Mouse (Mus musculus): ENCODE data around the gene Sapcd2. TPM values are rescaled to one million over a fixed set of nuclear protein-coding genes. Genes with fewer than 3 reads are reported as not detected.

Sapcd2 gene
- not detected for total RNA-seq (2021)
- 0.20 and 0.26 TPM in 2 replicates for polyA plus RNA-seq (2012; rRNA removed)
- long read RNA-seq: 0 reads

DNA sequence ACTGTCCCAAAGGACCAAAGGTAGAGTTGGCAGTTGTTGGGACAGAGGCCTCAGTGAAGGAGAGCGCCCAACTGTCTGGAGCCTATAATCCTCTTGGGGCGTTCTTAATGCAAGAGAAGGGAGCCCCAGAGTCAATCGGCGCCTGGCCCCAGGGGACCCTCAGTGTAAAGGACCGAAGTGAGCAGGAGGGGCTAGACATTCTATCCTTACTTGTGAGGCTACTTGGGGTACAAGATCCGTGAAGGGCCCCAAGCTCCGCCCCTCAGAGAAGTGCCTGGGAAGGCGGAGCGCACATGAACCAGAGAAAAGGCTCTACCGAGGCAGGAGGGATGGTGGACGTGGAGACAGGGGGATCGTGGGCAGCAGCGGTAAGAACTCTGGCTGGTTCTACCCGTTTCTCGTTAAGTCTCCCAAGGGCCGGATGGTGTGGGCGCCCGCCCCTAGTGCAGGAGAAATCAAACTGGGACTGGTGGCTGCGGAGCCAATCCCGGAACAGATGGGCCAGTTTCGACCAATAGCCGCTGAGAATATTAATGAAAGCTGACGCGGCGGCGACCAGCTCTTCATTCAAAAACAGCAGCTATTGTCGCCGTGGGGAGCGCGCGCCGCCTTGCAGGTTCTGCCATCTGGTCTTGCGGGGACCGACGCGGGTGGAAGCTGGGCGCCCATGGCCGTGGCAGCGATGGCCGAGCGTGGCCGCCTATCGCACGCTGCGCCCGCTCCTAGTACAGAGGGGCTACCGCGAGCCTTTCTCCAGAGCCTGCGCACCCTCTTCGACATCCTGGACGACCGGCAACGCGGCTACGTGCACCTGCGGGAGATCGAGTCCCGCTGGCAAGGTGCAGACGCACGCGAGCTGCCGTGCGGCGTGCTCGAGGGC is at the start of gene Sapcd2:
Sapcd2 (plus strand) TSS at position 558 of the 880 bp plus-strand sequence.
- no peaks in the 10 kb centered on the region for H3K79me2 ChIP-seq (replicated peaks; ENCODE audit: control insufficient read depth, insufficient read depth, low read length)
- WGBS: 2% methylated on average over 65 of the region's 65 CpGs
- DNase-seq: peak; percentile 83 to 89
- TF ChIP-seq POLR2A (IDR thresholded peaks at IDR 0.05; ENCODE audit: insufficient read depth, low read depth, low read length): no peak
- peak; percentile 6; the same call in 1 of the 2 replicates for TF ChIP-seq CTCF (IDR thresholded peaks at IDR 0.05)
- 0 out of 2 replicates have a peak within 1 kb of the TSS, but pooled peaks have one; percentile 3 for H3K27ac ChIP-seq
- intact Hi-C loops (cut with DNase I): no loop called here
- H3K4me3 ChIP-seq: peak within 1 kb of the TSS; percentile 55
- no peaks in the 10 kb centered on the region for H3K4me1 ChIP-seq (ENCODE audit: control insufficient read depth, insufficient read depth, low read length)
- H3K27me3 ChIP-seq (ENCODE audit: control insufficient read depth, insufficient read depth, low read length): peaks cover 1% of the 10 kb centered on the region; the same call in 1 of the 2 replicates
- H3K36me3 ChIP-seq (ENCODE audit: control insufficient read depth, insufficient read depth, low read length): no peaks in the 10 kb centered on the region
- H3K9ac ChIP-seq (ENCODE audit: low read depth, low read length): peak within 1 kb of the TSS; percentile 57

DNA sequence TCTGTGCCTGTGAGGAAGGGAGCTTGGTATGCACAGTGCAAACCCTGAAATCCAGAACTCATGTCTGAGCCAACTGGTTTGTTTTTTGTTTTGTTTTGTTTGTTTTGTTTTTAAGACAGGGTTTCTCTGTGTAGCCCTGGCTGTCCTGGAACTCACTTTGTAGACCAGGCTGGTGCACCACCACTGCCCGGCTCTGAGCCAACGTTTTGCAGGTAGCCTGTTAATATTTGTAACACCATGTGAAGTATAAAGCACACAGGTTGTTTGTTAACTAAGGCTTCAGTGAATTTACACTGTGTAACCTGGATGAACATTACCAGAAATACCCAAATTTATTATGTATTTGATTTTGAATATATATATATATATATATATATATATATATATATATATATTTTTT is 46.1 kb upstream of the Sapcd2 start:
- H3K9ac ChIP-seq (ENCODE audit: low read depth, low read length): no peak overlapping the region
- no peak for TF ChIP-seq CTCF (IDR thresholded peaks at IDR 0.05)
- TF ChIP-seq EP300 (IDR thresholded peaks at IDR 0.05; ENCODE audit: insufficient read depth, low read depth, low read length): no peak
- no peak for TF ChIP-seq POLR2A (IDR thresholded peaks at IDR 0.05; ENCODE audit: insufficient read depth, low read depth, low read length)
- H3K79me2 ChIP-seq (replicated peaks; ENCODE audit: control insufficient read depth, insufficient read depth, low read length): no peaks in the 10 kb centered on the region
- 71% methylated on average over 2 of the region's 2 CpGs for WGBS
- no peaks in the 10 kb centered on the region for H3K36me3 ChIP-seq (ENCODE audit: control insufficient read depth, insufficient read depth, low read length)
- no peaks in the 10 kb centered on the region for H3K27me3 ChIP-seq (ENCODE audit: control insufficient read depth, insufficient read depth, low read length)
- no peak overlapping the region for H3K4me3 ChIP-seq
- no peak overlapping the region for H3K27ac ChIP-seq
- H3K4me1 ChIP-seq (ENCODE audit: control insufficient read depth, insufficient read depth, low read length): no peaks in the 10 kb centered on the region
- intact Hi-C loops (cut with DNase I): no loop called here
- no peak for DNase-seq

DNA sequence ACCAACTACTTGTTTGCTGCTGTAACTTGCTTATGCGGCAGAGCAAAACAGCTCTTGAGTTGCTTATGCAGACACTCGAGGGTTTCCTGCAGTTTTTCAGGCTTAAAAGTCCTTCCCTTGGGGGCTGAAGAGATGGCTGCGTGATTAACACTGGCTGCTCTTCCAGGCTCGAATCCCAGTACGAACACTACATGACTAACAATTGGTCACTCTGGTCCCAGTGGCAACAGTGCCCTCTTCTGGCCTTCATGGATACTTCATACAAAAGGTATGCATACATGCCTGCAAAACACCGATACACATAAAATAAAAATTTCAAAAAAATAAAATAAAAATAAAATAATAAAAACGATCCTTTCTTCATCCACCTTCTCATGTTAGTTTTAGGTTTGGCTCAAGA is 43.7 kb upstream of the Sapcd2 start:
- Histone ChIP-seq H3K4me1 (ENCODE audit: control insufficient read depth, insufficient read depth, low read length) (peaks cover 5% of the 10 kb centered on the region), H3K9ac (ENCODE audit: low read depth, low read length) (no peak overlapping the region), H3K27ac (no peak overlapping the region), H3K79me2 (replicated peaks; ENCODE audit: control insufficient read depth, insufficient read depth, low read length) (no peaks in the 10 kb centered on the region), H3K27me3 (ENCODE audit: control insufficient read depth, insufficient read depth, low read length) (no peaks in the 10 kb centered on the region), H3K4me3 (no peak overlapping the region), H3K36me3 (ENCODE audit: control insufficient read depth, insufficient read depth, low read length) (no peaks in the 10 kb centered on the region; the same call in 1 of the 2 replicates)
- intact Hi-C loops (cut with DNase I): no loop called here
- no peak for TF ChIP-seq EP300 (IDR thresholded peaks at IDR 0.05; ENCODE audit: insufficient read depth, low read depth, low read length)
- TF ChIP-seq POLR2A (IDR thresholded peaks at IDR 0.05; ENCODE audit: insufficient read depth, low read depth, low read length): no peak
- TF ChIP-seq CTCF (IDR thresholded peaks at IDR 0.05): peak; percentile 68
- WGBS: 36% methylated on average over 7 of the region's 7 CpGs
- no peak for DNase-seq

DNA sequence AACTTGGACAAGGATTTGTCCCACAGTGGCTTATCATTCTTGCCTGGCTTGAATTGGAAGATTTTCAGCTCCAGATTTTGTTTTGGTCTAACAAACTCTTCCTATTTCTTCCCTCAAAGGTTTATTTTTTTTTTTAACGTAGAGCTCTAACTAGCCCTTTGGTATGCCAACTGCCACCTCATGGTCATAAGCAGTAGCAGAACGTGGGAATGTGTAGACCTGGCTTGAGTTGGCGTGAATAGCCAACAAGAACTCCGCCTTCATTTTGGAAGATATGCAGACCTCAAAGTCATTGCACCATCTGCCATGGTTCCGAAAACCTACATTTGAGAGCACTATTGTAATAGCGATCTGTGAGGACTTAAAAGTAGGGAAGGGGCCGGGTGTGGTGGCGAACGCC is 40.7 kb upstream of the Sapcd2 start:
- 46% methylated on average over 9 of the region's 9 CpGs for WGBS
- H3K9ac ChIP-seq (ENCODE audit: low read depth, low read length): no peak overlapping the region
- no peak overlapping the region for H3K27ac ChIP-seq
- no peaks in the 10 kb centered on the region for H3K27me3 ChIP-seq (ENCODE audit: control insufficient read depth, insufficient read depth, low read length)
- TF ChIP-seq CTCF (IDR thresholded peaks at IDR 0.05) (no peak), EP300 (IDR thresholded peaks at IDR 0.05; ENCODE audit: insufficient read depth, low read depth, low read length) (no peak), POLR2A (IDR thresholded peaks at IDR 0.05; ENCODE audit: insufficient read depth, low read depth, low read length) (no peak)
- H3K4me1 ChIP-seq (ENCODE audit: control insufficient read depth, insufficient read depth, low read length): peaks cover 5% of the 10 kb centered on the region
- intact Hi-C loops (cut with DNase I): loop anchor here (5.0 kb wide), 1 partner anchor 59 kb away; the partner anchor contains the start of genes Anapc2 and Ssna1
- no peak for DNase-seq
- H3K36me3 ChIP-seq (ENCODE audit: control insufficient read depth, insufficient read depth, low read length): no peaks in the 10 kb centered on the region; the same call in 1 of the 2 replicates
- H3K79me2 ChIP-seq (replicated peaks; ENCODE audit: control insufficient read depth, insufficient read depth, low read length): no peaks in the 10 kb centered on the region
- H3K4me3 ChIP-seq: no peak overlapping the region; the same call in 1 of the 2 replicates

DNA sequence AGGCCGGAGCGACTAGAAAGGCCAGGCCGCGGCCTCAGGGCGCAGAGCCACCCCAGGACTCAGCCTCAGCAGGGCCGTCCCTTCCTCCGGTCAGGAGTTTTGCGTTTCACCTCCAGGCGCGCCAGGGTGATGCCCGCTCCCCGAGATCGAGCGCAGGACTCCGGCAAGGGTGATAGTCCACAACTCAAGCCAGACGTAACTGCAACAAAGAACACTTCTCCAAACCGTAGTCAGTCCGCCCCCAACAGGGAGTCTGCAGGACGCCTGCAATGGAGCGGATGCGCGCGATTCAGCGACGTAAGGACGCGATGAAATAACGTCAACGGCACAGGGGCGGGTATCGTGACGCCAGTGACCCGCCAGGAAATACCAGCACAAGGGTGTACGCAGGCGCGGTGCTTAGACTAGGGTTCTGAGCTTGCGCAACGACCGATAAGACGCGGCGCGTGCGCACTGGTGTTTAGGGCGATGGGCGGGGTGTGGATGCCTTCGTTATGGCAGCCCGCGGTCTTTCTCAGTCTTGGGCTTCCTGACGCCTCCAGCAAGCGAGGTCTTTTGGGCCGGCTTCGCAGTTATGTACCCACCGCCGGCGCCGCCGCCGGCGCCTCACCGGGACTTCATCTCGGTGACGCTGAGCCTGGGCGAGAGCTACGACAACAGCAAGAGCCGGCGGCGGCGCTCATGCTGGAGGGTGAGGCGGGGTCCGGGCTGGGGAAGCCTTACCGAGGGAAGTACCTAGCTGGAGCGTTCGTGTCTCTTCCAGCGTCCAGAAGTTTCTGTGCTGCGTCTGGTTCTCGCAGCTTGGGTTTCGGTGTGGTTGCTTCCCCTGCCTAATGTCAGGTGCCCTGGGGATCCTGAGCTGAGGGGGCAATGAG is 39.6 kb upstream of the Sapcd2 start, which contains the start of gene Man1b1:
Man1b1 (plus strand) TSS at position 53 of the 875 bp plus-strand sequence.
- Histone ChIP-seq H3K36me3 (ENCODE audit: control insufficient read depth, insufficient read depth, low read length) (no peaks in the 10 kb centered on the region; the same call in 1 of the 2 replicates), H3K27ac (peak within 1 kb of the TSS; percentile 89), H3K79me2 (replicated peaks; ENCODE audit: control insufficient read depth, insufficient read depth, low read length) (no peaks in the 10 kb centered on the region), H3K9ac (ENCODE audit: low read depth, low read length) (peak within 1 kb of the TSS; percentile 82), H3K4me1 (ENCODE audit: control insufficient read depth, insufficient read depth, low read length) (peaks cover 5% of the 10 kb centered on the region), H3K27me3 (ENCODE audit: control insufficient read depth, insufficient read depth, low read length) (no peaks in the 10 kb centered on the region), H3K4me3 (peak within 1 kb of the TSS; percentile 67)
- peak; percentile 88; the same call in 1 of the 2 replicates for TF ChIP-seq POLR2A (IDR thresholded peaks at IDR 0.05; ENCODE audit: insufficient read depth, low read depth, low read length)
- peak; percentile 95 for TF ChIP-seq EP300 (IDR thresholded peaks at IDR 0.05; ENCODE audit: insufficient read depth, low read depth, low read length)
- TF ChIP-seq CTCF (IDR thresholded peaks at IDR 0.05): peak; percentile 59
- intact Hi-C loops (cut with DNase I): loop anchor here (1.0 to 5.0 kb wide), 2 partner anchors 60 to 77 kb away; partner anchors contain the start of genes Anapc2, Ssna1 and Tmem203
- DNase-seq: peak; percentile 99 to 100
- under 1% methylated on average over 78 of the region's 78 CpGs for WGBS

Data from heart, adult 2 months (tissue).